Mouse (Mus musculus): ENCODE measurements around the gene Cmtm6.

DNA sequence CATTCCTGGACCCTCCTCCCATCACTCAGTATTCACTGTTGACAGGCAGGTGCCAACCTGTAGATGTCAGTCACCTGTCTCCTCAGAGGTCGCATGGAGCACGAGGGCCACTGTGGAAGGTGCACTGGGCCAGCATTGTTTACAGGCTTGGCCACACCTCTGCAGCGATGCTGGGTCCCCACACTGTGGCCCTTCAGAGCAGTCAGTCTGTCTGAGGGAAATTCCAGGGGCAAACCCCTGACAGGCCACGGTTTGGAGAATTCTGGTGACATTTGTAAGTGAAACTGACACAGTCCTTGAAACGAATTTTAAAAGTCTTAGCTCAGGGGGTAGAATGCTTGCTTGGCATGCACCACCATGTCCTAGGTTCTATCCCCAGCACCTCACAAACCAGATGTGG lies 29.4 kb downstream of the Cmtm6 start:
- TF ChIP-seq MYOD1 (IDR thresholded peaks at IDR 0.05; ENCODE audit: control insufficient read depth, insufficient read length, low read depth): no peak
- TF ChIP-seq USF1 (IDR thresholded peaks at IDR 0.05; ENCODE audit: low read depth): no peak
- no peak for TF ChIP-seq CTCF (IDR thresholded peaks at IDR 0.05; ENCODE audit: control insufficient read depth, insufficient read depth, insufficient read length)
- TF ChIP-seq MYOG (IDR thresholded peaks at IDR 0.05; ENCODE audit: control insufficient read depth, extremely low read depth, insufficient read length): no peak
- TF ChIP-seq MAX (IDR thresholded peaks at IDR 0.05): no peak
- TF ChIP-seq CEBPB (IDR thresholded peaks at IDR 0.05; ENCODE audit: low read depth): no peak
- no peak for TF ChIP-seq FOSL1 (IDR thresholded peaks at IDR 0.05; ENCODE audit: insufficient read depth, low read length, poor library complexity, severe bottlenecking)

All from C2C12 (cell line).